Mouse (Mus musculus) kidney, embryonic 16.5 days (tissue): Measurements from ENCODE around the gene Cbr1. TPM values are rescaled to one million over a fixed set of nuclear protein-coding genes. Genes with fewer than 3 reads are reported as not detected.

Source experiments
- ATAC-seq: fragments of 200-750 bp; cut with Nextera tagmentation; 2 replicates; pipeline ENCODE4 v1.8.0; 2017; ENCODE audit warnings: moderate TSS enrichment; ENCODE audit not compliant: low FRiP score, low TSS enrichment
- H3K27ac ChIP-seq: fragments of 300-500 bp; sonication (generic); 2 replicates; pipeline ENCODE4 v1.5.1; 2014; ENCODE audit warnings: low read length
- H3K27me3 ChIP-seq: fragments of 300-500 bp; sonication (generic); 2 replicates; pipeline ENCODE4 v1.6.1; 2014; ENCODE audit warnings: low read length, control low read depth, mixed read lengths; ENCODE audit not compliant: insufficient read depth
- H3K36me3 ChIP-seq: fragments of 300-500 bp; sonication (generic); 2 replicates; pipeline ENCODE4 v1.6.1; 2014; ENCODE audit warnings: low read length, control low read depth, mixed read lengths; ENCODE audit not compliant: insufficient read depth
- H3K4me1 ChIP-seq: fragments of 300-500 bp; sonication (generic); 2 replicates; pipeline ENCODE4 v1.6.1; 2014; ENCODE audit warnings: low read length, control low read depth, mixed read lengths; ENCODE audit not compliant: insufficient read depth
- H3K4me2 ChIP-seq: fragments of 300-500 bp; sonication (generic); replicated peaks from 2 replicates; pipeline ENCODE4 v1.6.1; 2014; ENCODE audit warnings: low read depth, low read length
- H3K4me3 ChIP-seq: fragments of 300-500 bp; sonication (generic); 2 replicates; pipeline ENCODE4 v1.5.1; 2014; ENCODE audit warnings: mild to moderate bottlenecking, low read length
- H3K9ac ChIP-seq: fragments of 300-500 bp; sonication (generic); replicated peaks from 2 replicates; pipeline ENCODE4 v1.6.1; 2014; ENCODE audit warnings: low read length
- H3K9me3 ChIP-seq: fragments of 300-500 bp; sonication (generic); 2 replicates; pipeline ENCODE4 v1.6.1; 2016; ENCODE audit warnings: low read length, control low read depth
- WGBS: fragments of 180-500 bp; shearing (Covaris S2); extraction: QIAGEN DNeasy Blood & Tissue Kit; methylation state at CpG from one replicate; pipeline ENCODE4 v1.1.7; 2014; 5-methylcytosine and 5-hydroxymethylcytosine counted together
- polyA plus RNA-seq: library from polyadenylated mRNA; unstranded; fragments of >200 nt; fragmentation: Nextera tagmentation; extraction: Ambion mirVana; gene quantifications from 2 replicates; pipeline ENCODE4 v1.2.1, GENCODE M21; 2015

Cbr1 gene
- polyA plus RNA-seq, 1 experiment from 2014 or later, result 188 TPM

GRCm38 (mm10) chr16:93594448-93594847 lies 11.2 kb upstream of the Cbr1 start:
- Histone ChIP-seq H3K4me3 (no peak overlapping the region), H3K9ac (no peak overlapping the region), H3K36me3 (peaks cover 26% of the 10 kb centered on the region), H3K27ac (no peak overlapping the region), H3K4me2 (no peak overlapping the region), H3K4me1 (no peaks in the 10 kb centered on the region), H3K27me3 (no peaks in the 10 kb centered on the region), H3K9me3 (no peaks in the 10 kb centered on the region)
- no peak for ATAC-seq
- WGBS, result 91% methylated on average over 10 of the region's 10 CpGs

- Histone ChIP-seq H3K4me1 (no peaks in the 10 kb centered on the region), H3K36me3 (peaks cover 20% of the 10 kb centered on the region), H3K27ac (0 out of 2 replicates have a peak overlapping the region, but pooled peaks have one; percentile 24), H3K4me3 (no peak overlapping the region), H3K9me3 (no peaks in the 10 kb centered on the region), H3K27me3 (no peaks in the 10 kb centered on the region), H3K4me2 (no peak overlapping the region), H3K9ac (no peak overlapping the region)
- WGBS, result 60% methylated on average over 5 of the region's 5 CpGs
- no peak for ATAC-seq
These were observed 9.9 kb upstream of the Cbr1 start for GRCm38 (mm10) chr16:93595766-93596165.

- Histone ChIP-seq H3K9me3 (no peaks in the 10 kb centered on the region), H3K27me3 (no peaks in the 10 kb centered on the region), H3K4me1 (no peaks in the 10 kb centered on the region), H3K27ac (peak overlapping the region; percentile 57), H3K4me3 (no peak overlapping the region), H3K36me3 (peaks cover 15% of the 10 kb centered on the region), H3K4me2 (no peak overlapping the region), H3K9ac (no peak overlapping the region)
- ATAC-seq, result peak; percentile 81
- 75% methylated on average over 7 of the region's 7 CpGs for WGBS
These were observed 8.8 kb upstream of the Cbr1 start for GRCm38 (mm10) chr16:93596807-93597206.

DNA sequence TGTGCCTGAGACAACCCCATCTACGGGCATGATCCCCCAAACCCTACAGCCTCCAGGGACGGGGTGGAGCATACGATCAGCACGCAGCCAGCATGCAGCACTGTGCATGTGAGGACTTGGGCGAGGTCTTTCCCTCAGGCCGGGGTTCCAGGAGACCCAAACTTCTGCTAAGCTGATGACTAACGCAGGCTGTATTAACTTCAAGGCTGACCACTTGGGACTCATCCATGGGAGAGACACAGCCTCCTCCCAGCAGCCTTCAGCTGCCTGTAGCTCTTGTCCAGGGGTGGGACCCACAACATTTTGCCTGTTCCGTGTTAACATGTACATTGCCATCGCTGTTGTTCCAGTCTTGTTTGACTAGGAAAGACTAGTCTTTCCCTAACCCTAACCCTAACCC lies 8.1 kb upstream of the Cbr1 start:
- ATAC-seq, result no peak
- Histone ChIP-seq H3K9me3 (no peaks in the 10 kb centered on the region), H3K9ac (no peak overlapping the region), H3K4me3 (no peak overlapping the region), H3K27me3 (no peaks in the 10 kb centered on the region), H3K36me3 (peaks cover 15% of the 10 kb centered on the region), H3K4me1 (no peaks in the 10 kb centered on the region), H3K4me2 (no peak overlapping the region), H3K27ac (peak overlapping the region; percentile 52; the same call in 1 of the 2 replicates)
- WGBS, result 95% methylated on average over 9 of the region's 9 CpGs

DNA sequence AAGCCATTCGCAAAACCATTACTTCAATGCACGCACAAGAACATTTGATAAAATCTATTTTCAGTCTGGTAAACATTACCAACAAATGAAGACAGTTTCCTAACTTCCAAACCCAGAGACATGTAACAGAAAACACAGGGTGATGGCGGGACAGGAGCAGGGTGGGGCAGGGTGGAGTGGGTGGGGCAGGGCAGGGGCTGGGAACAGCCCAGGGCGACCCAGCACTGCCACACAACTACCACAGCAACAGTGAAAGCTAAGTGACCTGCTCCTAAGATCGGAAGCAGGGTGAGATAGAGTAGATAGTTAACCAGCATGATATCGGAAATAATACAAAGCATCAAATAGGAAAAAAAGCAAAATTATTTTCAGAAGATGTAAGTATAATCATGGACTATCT lies 6.2 kb upstream of the Cbr1 start:
- Histone ChIP-seq H3K27ac (no peak overlapping the region), H3K27me3 (no peaks in the 10 kb centered on the region), H3K4me1 (peaks cover 5% of the 10 kb centered on the region), H3K4me3 (no peak overlapping the region), H3K36me3 (peaks cover 13% of the 10 kb centered on the region), H3K9ac (no peak overlapping the region), H3K9me3 (no peaks in the 10 kb centered on the region), H3K4me2 (no peak overlapping the region)
- ATAC-seq, result no peak
- 81% methylated on average over 6 of the region's 6 CpGs for WGBS

GRCm38 (mm10) chr16:93603439-93604212 lies 2.0 kb upstream of the Cbr1 start, which contains the start of gene Setd4:
TSS of gene Setd4 (minus strand) at chr16:93604063.
- Histone ChIP-seq H3K27ac (peak within 1 kb of the TSS; percentile 97), H3K4me3 (peak within 1 kb of the TSS; percentile 72), H3K27me3 (0 out of 2 replicates have a peak, but pooled peaks cover 2% of the 10 kb centered on the region), H3K4me2 (peak within 1 kb of the TSS; percentile 93), H3K9me3 (no peaks in the 10 kb centered on the region), H3K9ac (peak within 1 kb of the TSS; percentile 87), H3K36me3 (no peaks in the 10 kb centered on the region), H3K4me1 (peaks cover 10% of the 10 kb centered on the region)
- 1% methylated on average over 55 of the region's 55 CpGs for WGBS
- peak; percentile 94 for ATAC-seq

- H3K9ac ChIP-seq, result peak overlapping the region; percentile 87
- peak overlapping the region; percentile 97 for H3K27ac ChIP-seq
- 0 out of 2 replicates have a peak, but pooled peaks cover 2% of the 10 kb centered on the region for H3K27me3 ChIP-seq
- 3% methylated on average over 16 of the region's 16 CpGs for WGBS
- no peak for ATAC-seq
- H3K36me3 ChIP-seq, result no peaks in the 10 kb centered on the region
- H3K4me1 ChIP-seq, result peaks cover 16% of the 10 kb centered on the region
- H3K4me2 ChIP-seq, result peak overlapping the region; percentile 93
- H3K4me3 ChIP-seq, result peak overlapping the region; percentile 72
- no peaks in the 10 kb centered on the region for H3K9me3 ChIP-seq
These were observed 1.1 kb upstream of the Cbr1 start for GRCm38 (mm10) chr16:93604481-93604969.

DNA sequence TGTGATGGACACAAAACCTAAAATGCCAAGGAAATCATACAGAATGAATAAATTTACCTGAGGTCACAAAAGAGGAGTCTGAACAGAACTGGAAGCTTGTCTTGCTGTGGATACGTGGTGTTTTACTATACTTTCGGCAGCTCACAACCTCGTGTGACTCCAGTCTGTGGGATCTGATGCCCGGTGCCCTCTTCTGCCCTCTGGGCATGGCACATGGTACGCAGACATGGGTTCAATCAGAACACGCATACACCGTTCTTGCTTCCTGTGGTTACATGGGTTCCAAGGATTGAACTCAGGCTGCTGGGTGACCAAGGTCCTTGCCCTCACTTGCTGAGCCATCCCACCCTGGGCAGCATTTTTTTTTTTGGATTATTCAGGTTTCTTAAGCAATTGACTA lies 493 bp downstream of the Cbr1 start:
- 0 out of 2 replicates have a peak, but pooled peaks cover 2% of the 10 kb centered on the region for H3K27me3 ChIP-seq
- ATAC-seq, result no peak
- H3K36me3 ChIP-seq, result peaks cover 10% of the 10 kb centered on the region; the same call in 1 of the 2 replicates
- H3K9ac ChIP-seq, result no peak overlapping the region
- H3K9me3 ChIP-seq, result no peaks in the 10 kb centered on the region
- H3K27ac ChIP-seq, result no peak overlapping the region
- no peak overlapping the region for H3K4me2 ChIP-seq
- 86% methylated on average over 7 of the region's 7 CpGs for WGBS
- no peak overlapping the region for H3K4me3 ChIP-seq
- H3K4me1 ChIP-seq, result peaks cover 16% of the 10 kb centered on the region

GRCm38 (mm10) chr16:93607669-93608101 lies 2.0 kb downstream of the Cbr1 start:
- H3K27ac ChIP-seq, result peak overlapping the region; percentile 75

DNA sequence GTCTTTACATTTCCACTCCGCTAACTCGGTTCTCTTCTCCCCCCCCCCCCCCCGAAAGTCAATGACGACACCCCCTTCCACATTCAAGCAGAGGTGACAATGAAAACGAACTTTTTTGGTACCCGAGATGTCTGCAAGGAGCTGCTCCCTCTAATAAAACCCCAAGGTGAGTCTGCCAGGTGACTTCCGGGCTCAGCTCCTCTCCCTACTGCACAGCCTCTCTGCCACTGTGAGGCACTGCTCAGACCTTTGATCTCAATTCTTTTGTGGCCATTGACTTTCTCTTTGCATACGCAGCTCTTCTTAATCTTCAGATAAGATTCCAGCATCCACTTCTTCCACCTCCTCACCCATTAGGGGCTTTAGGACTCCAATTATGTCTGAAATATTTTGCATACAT lies 3.1 kb downstream of the Cbr1 start:
- no peak for ATAC-seq
- 0 out of 2 replicates have a peak, but pooled peaks cover 2% of the 10 kb centered on the region for H3K27me3 ChIP-seq
- no peaks in the 10 kb centered on the region for H3K9me3 ChIP-seq
- peak overlapping the region; percentile 74 for H3K4me3 ChIP-seq
- H3K4me1 ChIP-seq, result peaks cover 16% of the 10 kb centered on the region
- peaks cover 13% of the 10 kb centered on the region; the same call in 1 of the 2 replicates for H3K36me3 ChIP-seq
- peak overlapping the region; percentile 75 for H3K9ac ChIP-seq
- no peak overlapping the region for H3K27ac ChIP-seq
- WGBS, result 66% methylated on average over 7 of the region's 8 CpGs
- peak overlapping the region; percentile 84 for H3K4me2 ChIP-seq

More at GRCm38 (mm10) chr16:93607669-93608101, 2.0 kb downstream of the Cbr1 start:
- Histone ChIP-seq H3K36me3 (peaks cover 13% of the 10 kb centered on the region; the same call in 1 of the 2 replicates), H3K4me2 (peak overlapping the region; percentile 84), H3K9ac (peak overlapping the region; percentile 75), H3K27me3 (0 out of 2 replicates have a peak, but pooled peaks cover 2% of the 10 kb centered on the region), H3K4me1 (peaks cover 16% of the 10 kb centered on the region), H3K9me3 (no peaks in the 10 kb centered on the region), H3K4me3 (peak overlapping the region; percentile 74)
- ATAC-seq, result peak; percentile 16; the same call in 1 of the 2 replicates
- WGBS, result under 1% methylated on average over 32 of the region's 32 CpGs
